Mouse (Mus musculus): Measurements from ENCODE around the gene Ucn2. TPM values are rescaled to one million over a fixed set of nuclear protein-coding genes. Genes with fewer than 3 reads are reported as not detected.
A peak's percentile ranks its signal among the peaks of the same experiment; 100 is the strongest.

Gene Ucn2
- polyA plus RNA-seq, 1 experiment from 2014 or later, result not detected

- DNase-seq (ENCODE audit: low spot score), result no peak
Observed at GRCm38 (mm10) chr9:109031001-109031400, 45.2 kb downstream of the Ucn2 start.

- DNase-seq (ENCODE audit: low spot score), result no peak
Observed at GRCm38 (mm10) chr9:109031686-109032085, 45.9 kb downstream of the Ucn2 start.

- DNase-seq (ENCODE audit: low spot score), result no peak
Observed at GRCm38 (mm10) chr9:109032435-109032834, 46.6 kb downstream of the Ucn2 start.

MicroRNA genes within 50 kb of the gene (microRNA counts, 519-probe panel; counts per million panel counts)
- microRNA mmu-miR-711, result 473 counts per million, percentile 71 among the panel's probes with 10 or more counts

Small RNAs within 50 kb of the gene (microRNA-seq; reads per million reads assigned to microRNA genes)
- not detected for gene Mir711 (ENCODE audit: borderline number of aligned reads)

Other genes with a start within 250 kb of the Ucn2 start
- 40.9 and 49.8 TPM in 2 replicates for gene Ip6k2, start 202.2 kb upstream of the Ucn2 start, polyA plus RNA-seq (2015; fragmentation: Nextera tagmentation; extraction: Ambion mirVana)
- gene Nckipsd, start 177.6 kb upstream of the Ucn2 start, polyA plus RNA-seq (2015; fragmentation: Nextera tagmentation; extraction: Ambion mirVana), result 5.7 and 6.4 TPM in 2 replicates
- gene Celsr3, start 159.7 kb upstream of the Ucn2 start, polyA plus RNA-seq (2015; fragmentation: Nextera tagmentation; extraction: Ambion mirVana), result 0.01 and 0.08 TPM in 2 replicates
- gene Slc26a6, start 132.7 kb upstream of the Ucn2 start, polyA plus RNA-seq (2015; fragmentation: Nextera tagmentation; extraction: Ambion mirVana), result 7.5 and 8.5 TPM in 2 replicates
- gene Tmem89, start 71.4 kb upstream of the Ucn2 start, polyA plus RNA-seq (2015; fragmentation: Nextera tagmentation; extraction: Ambion mirVana), result not detected in 2 replicates
- gene Uqcrc1, start 49.4 kb upstream of the Ucn2 start, polyA plus RNA-seq (2015; fragmentation: Nextera tagmentation; extraction: Ambion mirVana), result 407 and 414 TPM in 2 replicates
- 0.46 and 0.63 TPM in 2 replicates for gene Col7a1, start 32.4 kb upstream of the Ucn2 start, polyA plus RNA-seq (2015; fragmentation: Nextera tagmentation; extraction: Ambion mirVana)
- gene Pfkfb4, start 5.8 kb downstream of the Ucn2 start, polyA plus RNA-seq (2015; fragmentation: Nextera tagmentation; extraction: Ambion mirVana), result 6.0 and 7.7 TPM in 2 replicates
- gene Shisa5, start 52.6 kb downstream of the Ucn2 start, polyA plus RNA-seq (2015; fragmentation: Nextera tagmentation; extraction: Ambion mirVana), result 210 and 212 TPM in 2 replicates
- 42.1 and 42.4 TPM in 2 replicates for gene Trex1, start 73.7 kb downstream of the Ucn2 start, polyA plus RNA-seq (2015; fragmentation: Nextera tagmentation; extraction: Ambion mirVana)
- gene Atrip, start 88.1 kb downstream of the Ucn2 start, polyA plus RNA-seq (2015; fragmentation: Nextera tagmentation; extraction: Ambion mirVana), result 23.4 and 28.4 TPM in 2 replicates
- gene Ccdc51, start 96.5 kb downstream of the Ucn2 start, polyA plus RNA-seq (2015; fragmentation: Nextera tagmentation; extraction: Ambion mirVana), result 18.6 and 19.0 TPM in 2 replicates
- gene Tma7, start 96.6 kb downstream of the Ucn2 start, polyA plus RNA-seq (2015; fragmentation: Nextera tagmentation; extraction: Ambion mirVana), result 808 and 867 TPM in 2 replicates
- 3.3 and 3.8 TPM in 2 replicates for gene Plxnb1, start 109.4 kb downstream of the Ucn2 start, polyA plus RNA-seq (2015; fragmentation: Nextera tagmentation; extraction: Ambion mirVana)
- gene Fbxw21, start 176.0 kb downstream of the Ucn2 start, polyA plus RNA-seq (2015; fragmentation: Nextera tagmentation; extraction: Ambion mirVana), result not detected in 2 replicates
- not detected in 2 replicates for gene Fbxw13, start 210.0 kb downstream of the Ucn2 start, polyA plus RNA-seq (2015; fragmentation: Nextera tagmentation; extraction: Ambion mirVana)
- not detected in 2 replicates for gene Fbxw20, start 248.7 kb downstream of the Ucn2 start, polyA plus RNA-seq (2015; fragmentation: Nextera tagmentation; extraction: Ambion mirVana)